In the genomic region with DNA sequence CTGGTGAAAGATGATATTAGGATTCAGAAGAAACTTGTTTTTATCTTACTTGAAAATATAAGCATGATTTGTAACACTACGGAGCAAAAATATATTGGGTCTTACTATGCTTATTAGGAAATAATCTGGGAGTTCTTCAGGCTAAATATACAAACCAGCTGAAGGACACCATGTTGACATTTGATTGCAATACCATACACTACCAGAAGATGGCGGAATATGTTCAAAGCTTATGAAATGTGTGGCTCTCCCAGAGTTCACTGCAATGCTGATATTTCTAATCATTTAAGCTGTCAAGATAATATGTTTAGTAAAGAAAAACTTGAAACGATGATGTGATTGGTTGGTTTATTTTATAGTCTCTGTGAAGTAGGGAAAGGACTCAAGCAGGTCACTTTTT, we compare ENCODE assay signal across 9 mouse cellular contexts.
DNase-seq lines count a peak whose midpoint lies in the region; TF ChIP-seq lines count a peak whose summit lies in the region.
"Had no signal": no experiment of that assay in that cellular context is flagged by ENCODE, and none has a peak within 500 bp of the region (broad histone marks: within the 10 kb centered on the region; RNA-seq: fewer than 3 reads in every experiment).

No protein-coding gene starts in this region.

- peak; percentile 71 for TF ChIP-seq CTCF in left cerebral cortex, adult 2 months (IDR thresholded peaks at IDR 0.05)

- no peak overlapping the region for H3K27ac ChIP-seq in left cerebral cortex, adult 2 months
- H3K27ac ChIP-seq: neural tube, embryonic 12.5 days had no signal

- intact Hi-C loops in left cerebral cortex, adult 2 months (cut with DNase I) = loop anchor here (2.0 kb wide), 1 partner anchor 778 kb away; no protein-coding TSS in a partner anchor
- intact Hi-C loops in left cerebral cortex, postnatal 36 days (cut with DNase I) = loop anchor here (5.0 kb wide), 1 partner anchor 778 kb away; no protein-coding TSS in a partner anchor

- DNase-seq in adrenal gland, postnatal 10 days = peak; percentile 12
- DNase-seq in adrenal gland, postnatal 4 days (ENCODE audit: low spot score in 2 of 2) = no peak
- no peak for DNase-seq in left cerebral cortex, adult 2 months (ENCODE audit: extremely low spot score in 1 of 2, low spot score in 2 of 2)
- no peak for DNase-seq in left cerebral cortex, postnatal 36 days (ENCODE audit: low spot score in 2 of 2)
- DNase-seq in MEL-GATA-1-ER (ENCODE audit: extremely low read depth, low read depth) = peak; percentile 46
- DNase-seq in hindlimb bud, embryonic 11.5 days (ENCODE audit: extremely low spot score, low read depth, low spot score) = peak; percentile 50
- DNase-seq in urinary bladder, postnatal 25 days (ENCODE audit: low spot score) = no peak
- no peak for DNase-seq in spleen, postnatal 4 days (ENCODE audit: low spot score in 2 of 2)

- no peak overlapping the region for H3K4me3 ChIP-seq in left cerebral cortex, adult 2 months
- H3K4me3 ChIP-seq: neural tube, embryonic 12.5 days had no signal

Comparison
In these comparisons a context has a peak if more than half of its experiments do, and no peak if none do; other contexts are left out.
1. DNase-seq: peak in adrenal gland, postnatal 10 days (single experiment), MEL-GATA-1-ER (single experiment) and hindlimb bud, embryonic 11.5 days (single experiment); none in adrenal gland, postnatal 4 days (0 of 2), left cerebral cortex, adult 2 months (0 of 2), left cerebral cortex, postnatal 36 days (0 of 2), urinary bladder, postnatal 25 days (single experiment) and spleen, postnatal 4 days (0 of 2).